Mouse (Mus musculus) heart, postnatal 0 days (tissue): ENCODE measurements around the gene Actr3.

Experiments
- CTCF ChIP-seq: IDR thresholded peaks from 2 replicates; pipeline ENCODE4 v1.5.1; 2016; ENCODE audit warnings: antibody characterized with exemption, control low read depth, low read depth
- EP300 ChIP-seq: IDR thresholded peaks from 2 replicates; pipeline ENCODE4 v1.6.1; 2016; ENCODE audit warnings: antibody characterized with exemption, low read depth

GRCm38 (mm10) chr1:125464011-125464410 is 28.5 kb upstream of the Actr3 start:
- TF ChIP-seq CTCF (no peak), EP300 (no peak)
